Mouse (Mus musculus) neural tube, embryonic 15.5 days (tissue): ENCODE results near the gene Zbtb46. TPM values are rescaled to one million over a fixed set of nuclear protein-coding genes. Genes with fewer than 3 reads are reported as not detected.
"Not testable (repeated sequence)": the region's sequence is repeated elsewhere in the genome, so short reads cannot be mapped to it uniquely, and the experiment has no call there.

Experiments
- ATAC-seq: fragments of 200-750 bp; cut with Nextera tagmentation; 2 replicates; pipeline ENCODE4 v1.8.0; 2017; ENCODE audit warnings: mild to moderate bottlenecking, moderate TSS enrichment, moderate library complexity; ENCODE audit not compliant: low FRiP score
- H3K27ac ChIP-seq: fragments of 300-500 bp; sonication (generic); replicated peaks from 2 replicates; pipeline ENCODE4 v1.5.1; 2015; ENCODE audit warnings: mild to moderate bottlenecking, inconsistent platforms
- H3K27me3 ChIP-seq: fragments of 300-500 bp; sonication (generic); replicated peaks from 2 replicates; pipeline ENCODE4 v1.6.1; 2015; ENCODE audit warnings: inconsistent platforms
- H3K36me3 ChIP-seq: fragments of 300-500 bp; sonication (generic); 2 replicates; pipeline ENCODE4 v1.6.1; 2015; ENCODE audit warnings: inconsistent platforms
- H3K4me1 ChIP-seq: fragments of 300-500 bp; sonication (generic); 2 replicates; pipeline ENCODE4 v1.6.1; 2015; ENCODE audit warnings: inconsistent platforms
- H3K4me2 ChIP-seq: fragments of 300-500 bp; sonication (generic); 2 replicates; pipeline ENCODE4 v1.6.1; 2015; ENCODE audit warnings: inconsistent platforms, mild to moderate bottlenecking, moderate library complexity
- H3K4me3 ChIP-seq: fragments of 300-500 bp; sonication (generic); replicated peaks from 2 replicates; pipeline ENCODE4 v1.5.1; 2015; ENCODE audit warnings: mild to moderate bottlenecking, inconsistent platforms
- H3K9ac ChIP-seq: fragments of 300-500 bp; sonication (generic); replicated peaks from 2 replicates; pipeline ENCODE4 v1.6.1; 2015; ENCODE audit warnings: mild to moderate bottlenecking, inconsistent platforms
- H3K9me3 ChIP-seq: fragments of 300-500 bp; sonication (generic); replicated peaks from 2 replicates; pipeline ENCODE4 v1.6.1; 2016; ENCODE audit warnings: inconsistent platforms
- WGBS: fragments of 180-500 bp; shearing (Covaris S2); methylation state at CpG from one replicate; pipeline ENCODE4 v1.1.7; 2015; ENCODE audit warnings: mixed read lengths; 5-methylcytosine and 5-hydroxymethylcytosine counted together
- polyA plus RNA-seq: library from polyadenylated mRNA; unstranded; fragments of >200 nt; fragmentation: Nextera tagmentation; extraction: Ambion mirVana; gene quantifications from 2 replicates; pipeline ENCODE4 v1.2.1, GENCODE M21; 2015

Zbtb46 gene
- 18.5 and 19.7 TPM in 2 replicates for polyA plus RNA-seq

- H3K9me3 ChIP-seq = no peaks in the 10 kb centered on the region
- no peaks in the 10 kb centered on the region for H3K36me3 ChIP-seq
- under 1% methylated on average over 65 of the region's 83 CpGs for WGBS
- peak within 1 kb of the TSS; percentile 98 for H3K4me2 ChIP-seq
- H3K27me3 ChIP-seq = no peaks in the 10 kb centered on the region
- ATAC-seq = peak; percentile 93
- H3K27ac ChIP-seq = peak within 1 kb of the TSS; percentile 75
- peak within 1 kb of the TSS; percentile 98 for H3K4me3 ChIP-seq
- H3K4me1 ChIP-seq = peaks cover 31% of the 10 kb centered on the region
- peak within 1 kb of the TSS; percentile 89 for H3K9ac ChIP-seq
Observed at GRCm38 (mm10) chr2:181459153-181459672, at the start of gene Zbtb46. Zbtb46 (minus strand) TSS chr2:181459426.

GRCm38 (mm10) chr2:181498644-181499043 lies 39.4 kb upstream of the Zbtb46 start:
- H3K4me2 ChIP-seq = peak overlapping the region; percentile 95; the same call in 1 of the 2 replicates
- H3K27me3 ChIP-seq = no peaks in the 10 kb centered on the region
- no peak for ATAC-seq
- H3K36me3 ChIP-seq = peaks cover 40% of the 10 kb centered on the region
- H3K27ac ChIP-seq = no peak overlapping the region
- peaks cover 21% of the 10 kb centered on the region for H3K4me1 ChIP-seq
- WGBS = 77% methylated on average over 4 of the region's 4 CpGs
- no peaks in the 10 kb centered on the region for H3K9me3 ChIP-seq
- no peak overlapping the region for H3K9ac ChIP-seq
- peak overlapping the region; percentile 92; the same call in 1 of the 2 replicates for H3K4me3 ChIP-seq

GRCm38 (mm10) chr2:181497548-181497875 lies 38.3 kb upstream of the Zbtb46 start:
- H3K4me2 ChIP-seq = peak overlapping the region; percentile 95
- H3K36me3 ChIP-seq = peaks cover 28% of the 10 kb centered on the region
- ATAC-seq = peak; percentile 29
- H3K9ac ChIP-seq = peak overlapping the region; percentile 96
- under 1% methylated on average over 12 of the region's 12 CpGs for WGBS
- H3K27me3 ChIP-seq = no peaks in the 10 kb centered on the region
- H3K9me3 ChIP-seq = no peaks in the 10 kb centered on the region
- peaks cover 21% of the 10 kb centered on the region for H3K4me1 ChIP-seq
- H3K4me3 ChIP-seq = peak overlapping the region; percentile 92
- peak overlapping the region; percentile 93 for H3K27ac ChIP-seq

- Histone ChIP-seq H3K4me3 (peak within 1 kb of the TSS; percentile 92), H3K4me1 (peaks cover 21% of the 10 kb centered on the region), H3K27me3 (no peaks in the 10 kb centered on the region), H3K27ac (peak within 1 kb of the TSS; percentile 93), H3K36me3 (peaks cover 23% of the 10 kb centered on the region), H3K9me3 (no peaks in the 10 kb centered on the region), H3K9ac (peak within 1 kb of the TSS; percentile 96), H3K4me2 (peak within 1 kb of the TSS; percentile 95)
- ATAC-seq = peak; percentile 99
- 0% methylated on average over 46 of the region's 46 CpGs for WGBS
Observed at GRCm38 (mm10) chr2:181496831-181497547, 37.8 kb upstream of the Zbtb46 start, which contains the start of gene Tpd52l2. Tpd52l2 (plus strand) TSS chr2:181497142.

- H3K36me3 ChIP-seq = peaks cover 16% of the 10 kb centered on the region
- H3K4me1 ChIP-seq = peaks cover 21% of the 10 kb centered on the region
- peak; percentile 85 for ATAC-seq
- peak overlapping the region; percentile 93 for H3K27ac ChIP-seq
- peak overlapping the region; percentile 95 for H3K4me2 ChIP-seq
- peak overlapping the region; percentile 92 for H3K4me3 ChIP-seq
- 10% methylated on average over 8 of the region's 8 CpGs for WGBS
- no peaks in the 10 kb centered on the region for H3K9me3 ChIP-seq
- H3K9ac ChIP-seq = peak overlapping the region; percentile 63
- no peaks in the 10 kb centered on the region for H3K27me3 ChIP-seq
Observed at GRCm38 (mm10) chr2:181496281-181496680, 37.1 kb upstream of the Zbtb46 start.

GRCm38 (mm10) chr2:181495845-181496244 lies 36.6 kb upstream of the Zbtb46 start:
- Histone ChIP-seq H3K4me1 (peaks cover 21% of the 10 kb centered on the region), H3K4me2 (peak overlapping the region; percentile 95), H3K36me3 (peaks cover 12% of the 10 kb centered on the region)
- WGBS = 61% methylated on average over 8 of the region's 8 CpGs
- H3K27ac ChIP-seq, H3K27me3 ChIP-seq, H3K9me3 ChIP-seq, H3K4me3 ChIP-seq, H3K9ac ChIP-seq, ATAC-seq: not testable (repeated sequence)

DNA sequence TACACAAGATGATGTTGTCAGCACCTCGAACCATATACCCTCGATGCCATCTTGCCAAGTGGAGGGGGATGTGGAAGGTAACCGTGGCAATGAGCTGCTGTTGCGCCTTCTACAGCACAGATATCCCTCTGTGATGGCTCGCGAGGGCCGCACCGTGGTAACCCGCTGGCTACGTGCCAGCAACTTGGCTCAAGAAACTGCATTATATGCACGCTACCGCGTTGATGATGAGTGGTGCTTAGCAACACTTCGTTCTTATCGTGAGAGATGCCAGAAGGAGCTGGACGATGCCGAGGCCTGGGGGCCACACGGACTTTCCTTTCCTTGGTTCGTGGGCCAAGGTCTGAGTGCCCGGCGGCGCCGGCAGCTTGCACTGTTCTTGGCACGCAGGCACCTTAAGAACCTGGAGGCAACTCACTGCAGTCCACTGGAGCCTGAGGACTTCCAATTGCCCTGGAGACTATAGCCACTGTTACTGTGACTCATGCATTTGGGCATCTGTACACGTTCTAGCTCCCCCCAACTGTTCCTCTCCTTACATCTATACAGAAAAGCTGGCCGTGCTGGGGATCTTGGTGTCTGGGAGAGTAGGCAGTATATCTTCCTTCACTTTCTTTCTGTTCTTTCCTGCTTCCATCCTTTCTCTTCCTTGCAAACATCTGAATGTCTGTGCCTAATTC lies 35.2 kb upstream of the Zbtb46 start:
- no peaks in the 10 kb centered on the region; the same call in 1 of the 2 replicates for H3K36me3 ChIP-seq
- H3K27me3 ChIP-seq = no peaks in the 10 kb centered on the region
- no peaks in the 10 kb centered on the region for H3K9me3 ChIP-seq
- no peak overlapping the region for H3K27ac ChIP-seq
- H3K9ac ChIP-seq = no peak overlapping the region
- 73% methylated on average over 26 of the region's 26 CpGs for WGBS
- no peak for ATAC-seq
- H3K4me3 ChIP-seq = no peak overlapping the region
- H3K4me1 ChIP-seq = peaks cover 21% of the 10 kb centered on the region
- H3K4me2 ChIP-seq = no peak overlapping the region

DNA sequence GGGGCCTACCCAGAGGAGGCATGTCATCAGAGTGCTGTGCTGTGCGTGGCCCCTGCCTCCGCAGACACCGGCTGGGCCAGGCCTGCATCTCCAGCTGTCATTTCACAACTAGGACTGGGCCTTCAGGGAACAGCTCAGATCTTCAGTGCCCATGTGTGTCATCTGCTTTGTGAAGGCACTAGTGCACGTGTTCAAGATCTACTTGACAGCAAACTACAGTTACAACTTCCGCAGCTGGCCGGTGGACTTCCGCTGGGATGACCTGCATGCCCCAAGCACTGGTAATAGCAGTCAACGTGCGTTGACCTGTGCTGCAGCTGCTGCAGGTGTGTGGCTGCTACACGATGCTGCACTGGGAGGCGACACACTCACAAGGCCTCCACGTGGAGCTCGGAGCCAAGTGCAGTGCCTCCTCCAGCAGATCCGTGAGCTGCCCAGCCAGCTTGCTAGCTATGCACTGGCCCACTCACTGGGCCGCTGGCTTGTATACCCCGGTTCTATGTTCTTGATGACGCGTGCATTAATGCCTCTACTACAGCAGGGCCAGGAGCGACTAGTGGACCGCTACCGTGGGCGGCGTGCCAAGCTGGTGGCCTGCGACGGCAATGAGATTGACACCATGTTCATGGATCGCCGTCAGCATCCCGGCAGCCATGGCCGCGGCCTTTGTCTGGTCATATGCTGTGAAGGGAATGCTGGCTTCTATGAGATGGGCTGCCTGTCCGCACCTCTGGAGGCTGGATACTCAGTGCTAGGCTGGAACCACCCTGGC lies 34.1 kb upstream of the Zbtb46 start, which contains the start of gene Abhd16b:
Gene Abhd16b (plus strand): TSS at position 51 of the 772 bp plus-strand sequence.
- Histone ChIP-seq H3K27me3 (no peaks in the 10 kb centered on the region), H3K4me2 (no peak within 1 kb of the TSS), H3K4me3 (no peak within 1 kb of the TSS), H3K4me1 (peaks cover 16% of the 10 kb centered on the region), H3K9me3 (no peaks in the 10 kb centered on the region), H3K9ac (no peak within 1 kb of the TSS), H3K27ac (no peak within 1 kb of the TSS), H3K36me3 (no peaks in the 10 kb centered on the region)
- no peak for ATAC-seq
- 87% methylated on average over 31 of the region's 31 CpGs for WGBS

- H3K27me3 ChIP-seq = no peaks in the 10 kb centered on the region
- H3K4me2 ChIP-seq = no peak overlapping the region
- peaks cover 12% of the 10 kb centered on the region for H3K4me1 ChIP-seq
- no peaks in the 10 kb centered on the region for H3K36me3 ChIP-seq
- H3K9me3 ChIP-seq = no peaks in the 10 kb centered on the region
- no peak for ATAC-seq
- no peak overlapping the region for H3K27ac ChIP-seq
- no peak overlapping the region for H3K4me3 ChIP-seq
- H3K9ac ChIP-seq = no peak overlapping the region
- WGBS = 47% methylated on average over 3 of the region's 3 CpGs
Observed at GRCm38 (mm10) chr2:181492206-181492605, 33.0 kb upstream of the Zbtb46 start.

DNA sequence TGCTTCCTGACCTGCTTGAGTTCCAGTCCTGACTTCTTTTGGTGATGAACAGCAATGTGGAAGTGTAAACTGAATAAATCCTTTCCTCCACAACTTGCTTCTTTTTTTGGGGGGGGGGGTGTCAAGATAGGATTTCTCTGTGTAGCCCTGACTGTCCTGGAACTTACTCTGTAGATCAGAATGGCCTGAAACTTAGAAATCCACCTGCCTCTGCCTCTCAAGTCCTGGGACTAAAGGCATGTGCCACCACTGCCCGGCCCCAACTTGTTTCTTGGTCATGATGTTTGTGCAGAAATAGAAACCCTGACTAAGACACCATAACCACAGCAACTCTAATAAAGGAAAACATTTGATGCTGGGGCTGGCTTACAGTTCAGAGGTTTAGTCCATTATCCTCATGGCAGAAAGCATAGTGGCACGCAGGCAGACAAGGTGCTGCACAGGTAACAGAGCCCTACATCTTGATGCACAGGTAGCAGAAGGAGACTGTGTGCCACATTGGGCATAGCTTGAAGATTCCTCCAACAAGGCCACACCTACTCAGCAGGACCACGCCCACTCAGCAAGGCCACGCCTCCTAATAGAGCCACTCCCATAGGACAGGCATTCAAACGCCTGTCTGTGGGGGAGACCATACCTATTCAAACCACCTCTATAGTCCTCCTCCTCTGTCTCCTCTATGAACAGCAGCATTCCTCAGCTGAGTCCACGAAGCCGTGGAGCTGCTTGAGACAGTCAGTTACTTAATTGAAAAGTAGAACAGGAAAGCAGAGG lies 32.4 kb upstream of the Zbtb46 start:
- Histone ChIP-seq H3K4me1 (peaks cover 16% of the 10 kb centered on the region), H3K27ac (no peak overlapping the region), H3K27me3 (no peaks in the 10 kb centered on the region), H3K4me2 (no peak overlapping the region), H3K9me3 (no peaks in the 10 kb centered on the region), H3K9ac (no peak overlapping the region), H3K4me3 (no peak overlapping the region), H3K36me3 (no peaks in the 10 kb centered on the region)
- WGBS = 26% methylated on average over 7 of the region's 7 CpGs
- no peak for ATAC-seq
